Mouse (Mus musculus): ENCODE results near the gene Slc9a9. TPM values are rescaled to one million over a fixed set of nuclear protein-coding genes. Genes with fewer than 3 reads are reported as not detected.

The Slc9a9 gene
- polyA plus RNA-seq, 1 experiment from 2014 or later, result 4.0 TPM

GRCm38 (mm10) chr9:94950676-94951075, 281.0 kb downstream of the Slc9a9 start:
- Histone ChIP-seq H3K9ac (no peak overlapping the region), H3K27ac (ENCODE audit: poor library complexity, severe bottlenecking) (no peak overlapping the region), H3K27me3 (replicated peaks) (no peaks in the 10 kb centered on the region), H3K4me1 (replicated peaks) (peaks cover 7% of the 10 kb centered on the region; the same call in 1 of the 2 replicates), H3K9me3 (replicated peaks) (0 out of 2 replicates have a peak, but pooled peaks cover 3% of the 10 kb centered on the region), H3K4me2 (no peak overlapping the region), H3K36me3 (no peaks in the 10 kb centered on the region), H3K4me3 (no peak overlapping the region)
- no peak for ATAC-seq (ENCODE audit: insufficient number of reproducible peaks, low FRiP score)
- 63% methylated on average over 3 of the region's 3 CpGs for WGBS

GRCm38 (mm10) chr9:94955645-94956044, 285.9 kb downstream of the Slc9a9 start:
- 0 out of 2 replicates have a peak, but pooled peaks have one; percentile 53 for ATAC-seq (ENCODE audit: insufficient number of reproducible peaks, low FRiP score)
- H3K36me3 ChIP-seq, result no peaks in the 10 kb centered on the region
- 43% methylated on average over 2 of the region's 2 CpGs for WGBS
- peaks cover 11% of the 10 kb centered on the region; the same call in 1 of the 2 replicates for H3K4me1 ChIP-seq (replicated peaks)
- H3K9me3 ChIP-seq (replicated peaks), result 0 out of 2 replicates have a peak, but pooled peaks cover 3% of the 10 kb centered on the region
- H3K4me2 ChIP-seq, result no peak overlapping the region
- H3K27me3 ChIP-seq (replicated peaks), result no peaks in the 10 kb centered on the region
- no peak overlapping the region for H3K4me3 ChIP-seq
- no peak overlapping the region; the same call in 1 of the 2 replicates for H3K27ac ChIP-seq (ENCODE audit: poor library complexity, severe bottlenecking)
- no peak overlapping the region for H3K9ac ChIP-seq

- peaks cover 20% of the 10 kb centered on the region for H3K4me1 ChIP-seq (replicated peaks)
- no peak overlapping the region for H3K9ac ChIP-seq
- no peak for ATAC-seq (ENCODE audit: insufficient number of reproducible peaks, low FRiP score)
- WGBS, result 58% methylated on average over 2 of the region's 2 CpGs
- H3K9me3 ChIP-seq (replicated peaks), result no peaks in the 10 kb centered on the region
- H3K4me3 ChIP-seq, result no peak overlapping the region
- no peak overlapping the region for H3K4me2 ChIP-seq
- no peak overlapping the region for H3K27ac ChIP-seq (ENCODE audit: poor library complexity, severe bottlenecking)
- H3K36me3 ChIP-seq, result no peaks in the 10 kb centered on the region
- H3K27me3 ChIP-seq (replicated peaks), result no peaks in the 10 kb centered on the region
Measured at GRCm38 (mm10) chr9:94958382-94958781, 288.7 kb downstream of the Slc9a9 start.

GRCm38 (mm10) chr9:94968596-94969120, 298.9 kb downstream of the Slc9a9 start:
- H3K36me3 ChIP-seq, result no peaks in the 10 kb centered on the region
- no peaks in the 10 kb centered on the region for H3K27me3 ChIP-seq (replicated peaks)
- H3K4me3 ChIP-seq, result no peak overlapping the region
- no peak overlapping the region for H3K9ac ChIP-seq
- 91% methylated on average over 5 of the region's 5 CpGs for WGBS
- no peaks in the 10 kb centered on the region for H3K4me1 ChIP-seq (replicated peaks)
- no peak overlapping the region for H3K27ac ChIP-seq (ENCODE audit: poor library complexity, severe bottlenecking)
- ATAC-seq (ENCODE audit: insufficient number of reproducible peaks, low FRiP score), result no peak
- H3K4me2 ChIP-seq, result no peak overlapping the region
- no peaks in the 10 kb centered on the region for H3K9me3 ChIP-seq (replicated peaks)

GRCm38 (mm10) chr9:94969131-94969530, 299.4 kb downstream of the Slc9a9 start:
- H3K4me2 ChIP-seq, result no peak overlapping the region
- no peaks in the 10 kb centered on the region for H3K36me3 ChIP-seq
- no peaks in the 10 kb centered on the region for H3K27me3 ChIP-seq (replicated peaks)
- no peak overlapping the region for H3K27ac ChIP-seq (ENCODE audit: poor library complexity, severe bottlenecking)
- H3K4me3 ChIP-seq, result no peak overlapping the region
- H3K9ac ChIP-seq, result no peak overlapping the region
- no peaks in the 10 kb centered on the region for H3K4me1 ChIP-seq (replicated peaks)
- WGBS, result 50% methylated on average over 1 of the region's 1 CpGs
- ATAC-seq (ENCODE audit: insufficient number of reproducible peaks, low FRiP score), result no peak
- no peaks in the 10 kb centered on the region for H3K9me3 ChIP-seq (replicated peaks)

GRCm38 (mm10) chr9:94972021-94972420, 302.3 kb downstream of the Slc9a9 start:
- no peaks in the 10 kb centered on the region for H3K27me3 ChIP-seq (replicated peaks)
- H3K36me3 ChIP-seq, result no peaks in the 10 kb centered on the region
- no peak for ATAC-seq (ENCODE audit: insufficient number of reproducible peaks, low FRiP score)
- no peak overlapping the region for H3K4me3 ChIP-seq
- H3K4me2 ChIP-seq, result no peak overlapping the region
- WGBS, result 64% methylated on average over 2 of the region's 2 CpGs
- no peaks in the 10 kb centered on the region for H3K4me1 ChIP-seq (replicated peaks)
- peaks cover 3% of the 10 kb centered on the region for H3K9me3 ChIP-seq (replicated peaks)
- H3K9ac ChIP-seq, result no peak overlapping the region
- no peak overlapping the region for H3K27ac ChIP-seq (ENCODE audit: poor library complexity, severe bottlenecking)

- Histone ChIP-seq H3K27ac (ENCODE audit: poor library complexity, severe bottlenecking) (no peak overlapping the region), H3K4me3 (no peak overlapping the region), H3K36me3 (no peaks in the 10 kb centered on the region), H3K27me3 (replicated peaks) (no peaks in the 10 kb centered on the region), H3K4me2 (no peak overlapping the region), H3K9ac (no peak overlapping the region), H3K9me3 (replicated peaks) (peaks cover 3% of the 10 kb centered on the region), H3K4me1 (replicated peaks) (no peaks in the 10 kb centered on the region)
- no peak for ATAC-seq (ENCODE audit: insufficient number of reproducible peaks, low FRiP score)
- 83% methylated on average over 2 of the region's 2 CpGs for WGBS
Measured at GRCm38 (mm10) chr9:94972693-94973092, 303.0 kb downstream of the Slc9a9 start.

GRCm38 (mm10) chr9:94976191-94976590, 306.5 kb downstream of the Slc9a9 start:
- Histone ChIP-seq H3K27ac (ENCODE audit: poor library complexity, severe bottlenecking) (no peak overlapping the region), H3K9me3 (replicated peaks) (peaks cover 3% of the 10 kb centered on the region), H3K9ac (no peak overlapping the region), H3K4me2 (no peak overlapping the region), H3K36me3 (no peaks in the 10 kb centered on the region), H3K4me3 (no peak overlapping the region), H3K4me1 (replicated peaks) (no peaks in the 10 kb centered on the region), H3K27me3 (replicated peaks) (no peaks in the 10 kb centered on the region)
- ATAC-seq (ENCODE audit: insufficient number of reproducible peaks, low FRiP score), result no peak
- 74% methylated on average over 1 of the region's 1 CpGs for WGBS

- no peak overlapping the region for H3K4me2 ChIP-seq
- ATAC-seq (ENCODE audit: insufficient number of reproducible peaks, low FRiP score), result no peak
- H3K36me3 ChIP-seq, result no peaks in the 10 kb centered on the region
- H3K9ac ChIP-seq, result no peak overlapping the region
- H3K27ac ChIP-seq (ENCODE audit: poor library complexity, severe bottlenecking), result no peak overlapping the region
- 79% methylated on average over 4 of the region's 4 CpGs for WGBS
- no peak overlapping the region for H3K4me3 ChIP-seq
- no peaks in the 10 kb centered on the region for H3K27me3 ChIP-seq (replicated peaks)
- H3K4me1 ChIP-seq (replicated peaks), result no peaks in the 10 kb centered on the region
- H3K9me3 ChIP-seq (replicated peaks), result no peaks in the 10 kb centered on the region
Measured at GRCm38 (mm10) chr9:94993575-94993974, 323.9 kb downstream of the Slc9a9 start.

GRCm38 (mm10) chr9:95020136-95020706, 350.5 kb downstream of the Slc9a9 start:
- 88% methylated on average over 12 of the region's 12 CpGs for WGBS
- Histone ChIP-seq H3K9ac (no peak overlapping the region), H3K4me2 (no peak overlapping the region)

GRCm38 (mm10) chr9:95034140-95034970, 364.6 kb downstream of the Slc9a9 start:
- H3K4me3 ChIP-seq, result no peak overlapping the region
- no peak for ATAC-seq (ENCODE audit: insufficient number of reproducible peaks, low FRiP score)
- no peak overlapping the region for H3K9ac ChIP-seq
- H3K27ac ChIP-seq (ENCODE audit: poor library complexity, severe bottlenecking), result no peak overlapping the region
- H3K4me1 ChIP-seq (replicated peaks), result no peaks in the 10 kb centered on the region
- no peaks in the 10 kb centered on the region for H3K27me3 ChIP-seq (replicated peaks)
- H3K4me2 ChIP-seq, result no peak overlapping the region
- H3K9me3 ChIP-seq (replicated peaks), result no peaks in the 10 kb centered on the region
- H3K36me3 ChIP-seq, result no peaks in the 10 kb centered on the region
- WGBS, result 85% methylated on average over 3 of the region's 3 CpGs

More at GRCm38 (mm10) chr9:95020136-95020706, 350.5 kb downstream of the Slc9a9 start:
- no peak overlapping the region for H3K4me3 ChIP-seq
- H3K27ac ChIP-seq (ENCODE audit: poor library complexity, severe bottlenecking), result no peak overlapping the region
- H3K36me3 ChIP-seq, result no peaks in the 10 kb centered on the region
- H3K4me1 ChIP-seq (replicated peaks), result no peaks in the 10 kb centered on the region
- no peaks in the 10 kb centered on the region; the same call in 1 of the 2 replicates for H3K9me3 ChIP-seq (replicated peaks)
- ATAC-seq (ENCODE audit: insufficient number of reproducible peaks, low FRiP score), result no peak
- H3K27me3 ChIP-seq (replicated peaks), result no peaks in the 10 kb centered on the region

Data from heart, embryonic 12.5 days (tissue).